9 mouse cellular contexts compared by ENCODE assay signal in genomic region chr19:5056251-5056650, GRCm38 (mm10). TPM values are rescaled to one million over a fixed set of nuclear protein-coding genes. Genes with fewer than 3 reads are reported as not detected.
A peak's percentile ranks its signal among the peaks of the same experiment; 100 is the strongest.
DNase-seq lines count a peak whose midpoint lies in the region; ATAC-seq lines count a peak whose summit lies in the region.
"Had no signal": no experiment of that assay in that cellular context is flagged by ENCODE, and none has a peak within 500 bp of the region (broad histone marks: within the 10 kb centered on the region; RNA-seq: fewer than 3 reads in every experiment).

No protein-coding gene starts in this region.

- H3K4me1 ChIP-seq in forebrain, embryonic 16.5 days (replicated peaks; ENCODE audit: control insufficient read depth, insufficient read depth, low read length): peaks cover 9% of the 10 kb centered on the region
- peaks cover 57% of the 10 kb centered on the region for H3K4me1 ChIP-seq in limb, embryonic 12.5 days (replicated peaks)

- 11% methylated on average over 6 of the region's 6 CpGs for WGBS in forebrain, embryonic 16.5 days
- 10% methylated on average over 6 of the region's 6 CpGs for WGBS in limb, embryonic 12.5 days

- DNase-seq in layer of hippocampus, postnatal 10 days (ENCODE audit: low spot score in 2 of 2): peak; percentile 62 to 68
- DNase-seq in layer of hippocampus, adult 9-10 months (ENCODE audit: low spot score): no peak
- DNase-seq in ZHBTc4 (ENCODE audit: low read depth, low spot score) (peak; percentile 70), adipocyte (ENCODE audit: low spot score) (no peak)
- DNase-seq in retina, embryonic 14.5 days (ENCODE audit: low spot score): peak; percentile 86
- DNase-seq in layer of hippocampus, postnatal 36 days: no peak

- no peak overlapping the region for H3K4me2 ChIP-seq in forebrain, embryonic 16.5 days (ENCODE audit: low read length)
- no peak overlapping the region for H3K4me2 ChIP-seq in limb, embryonic 12.5 days

- H3K4me3 ChIP-seq in forebrain, embryonic 16.5 days (replicated peaks; ENCODE audit: low read length): no peak overlapping the region
- no peak overlapping the region for H3K4me3 ChIP-seq in limb, embryonic 12.5 days (replicated peaks)
- H3K4me3 ChIP-seq: megakaryocyte, embryonic 14.5 days had no signal

- no peaks in the 10 kb centered on the region for H3K36me3 ChIP-seq in forebrain, embryonic 16.5 days (ENCODE audit: control insufficient read depth, insufficient read depth)
- H3K36me3 ChIP-seq in limb, embryonic 12.5 days: no peaks in the 10 kb centered on the region

- no peak overlapping the region for H3K27ac ChIP-seq in forebrain, embryonic 16.5 days (ENCODE audit: low read length)
- no peak overlapping the region for H3K27ac ChIP-seq in limb, embryonic 12.5 days

- no peak overlapping the region for H3K9ac ChIP-seq in forebrain, embryonic 16.5 days (replicated peaks; ENCODE audit: low read depth, low read length)
- H3K9ac ChIP-seq in limb, embryonic 12.5 days (replicated peaks): no peak overlapping the region

- H3K9me3 ChIP-seq in forebrain, embryonic 16.5 days (ENCODE audit: control insufficient read depth, low read length): no peaks in the 10 kb centered on the region
- H3K9me3 ChIP-seq in limb, embryonic 12.5 days: no peaks in the 10 kb centered on the region
- H3K9me3 ChIP-seq: megakaryocyte, embryonic 14.5 days had no signal

- H3K27me3 ChIP-seq in forebrain, embryonic 16.5 days (replicated peaks; ENCODE audit: control insufficient read depth, insufficient read depth, low read length): peaks cover 14% of the 10 kb centered on the region
- peaks cover 29% of the 10 kb centered on the region for H3K27me3 ChIP-seq in limb, embryonic 12.5 days

- peak; percentile 29 for ATAC-seq in forebrain, embryonic 16.5 days
- ATAC-seq in limb, embryonic 12.5 days (ENCODE audit: insufficient number of reproducible peaks, insufficient read depth, low FRiP score, low TSS enrichment, low read depth): 0 out of 2 replicates have a peak, but pooled peaks have one; percentile 4

RNA-seq across cellular contexts. Expression of gene Rin1, which starts 6.0 kb away (rescaled TPM):
- total RNA-seq in layer of hippocampus, postnatal 10 days (2021): 10 to 100 TPM; 26.4 to 26.6 TPM
- 1.3 and 1.9 TPM in 2 replicates for polyA plus RNA-seq in forebrain, embryonic 16.5 days (2015; fragmentation: Nextera tagmentation; extraction: Ambion mirVana)
- polyA plus RNA-seq in limb, embryonic 12.5 days (2016; fragmentation: Nextera tagmentation; extraction: Ambion mirVana): 2.4 and 2.5 TPM in 2 replicates
- 100 to 1,000 TPM; 111 to 113 TPM for total RNA-seq in layer of hippocampus, postnatal 36 days (2021)

RNA-seq across cellular contexts. Expression of gene Cd248, which starts 11.6 kb away (rescaled TPM):
- total RNA-seq in layer of hippocampus, postnatal 10 days (2021): 10 to 100 TPM in 1 of 2 experiments, 1 to 10 TPM in 1; 9.9 to 10.2 TPM
- 11.9 and 14.3 TPM in 2 replicates for polyA plus RNA-seq in forebrain, embryonic 16.5 days (2015; fragmentation: Nextera tagmentation; extraction: Ambion mirVana)
- 30.6 and 38.1 TPM in 2 replicates for polyA plus RNA-seq in limb, embryonic 12.5 days (2016; fragmentation: Nextera tagmentation; extraction: Ambion mirVana)
- 1 to 10 TPM; 2.4 to 3.9 TPM for total RNA-seq in layer of hippocampus, postnatal 36 days (2021)

RNA-seq across cellular contexts. Expression of gene Brms1, which starts 15.1 kb away (rescaled TPM):
- 10 to 100 TPM in 1 of 2 experiments, 1 to 10 TPM in 1; 8.7 to 11.9 TPM for total RNA-seq in layer of hippocampus, postnatal 10 days (2021)
- 50.2 and 51.2 TPM in 2 replicates for polyA plus RNA-seq in forebrain, embryonic 16.5 days (2015; fragmentation: Nextera tagmentation; extraction: Ambion mirVana)
- 48.3 and 49.5 TPM in 2 replicates for polyA plus RNA-seq in limb, embryonic 12.5 days (2016; fragmentation: Nextera tagmentation; extraction: Ambion mirVana)
- total RNA-seq in layer of hippocampus, postnatal 36 days (2021): 10 to 100 TPM; 20.2 to 20.8 TPM

RNA-seq across cellular contexts. Expression of gene AC124502.3, which starts 17.6 kb away (rescaled TPM):
- 1 to 10 TPM; 3.4 to 6.9 TPM for total RNA-seq in layer of hippocampus, postnatal 10 days (2021)
- polyA plus RNA-seq in forebrain, embryonic 16.5 days (2015; fragmentation: Nextera tagmentation; extraction: Ambion mirVana): 2.1 and 2.9 TPM in 2 replicates
- 2.4 and 4.1 TPM in 2 replicates for polyA plus RNA-seq in limb, embryonic 12.5 days (2016; fragmentation: Nextera tagmentation; extraction: Ambion mirVana)
- total RNA-seq in layer of hippocampus, postnatal 36 days (2021): 1 to 10 TPM; 4.5 to 5.0 TPM

RNA-seq across cellular contexts. Expression of gene B4gat1, which starts 17.6 kb away (rescaled TPM):
- total RNA-seq in layer of hippocampus, postnatal 10 days (2021): 100 to 1,000 TPM; 125 to 126 TPM
- 58.2 and 62.5 TPM in 2 replicates for polyA plus RNA-seq in forebrain, embryonic 16.5 days (2015; fragmentation: Nextera tagmentation; extraction: Ambion mirVana)
- 42.3 and 44.8 TPM in 2 replicates for polyA plus RNA-seq in limb, embryonic 12.5 days (2016; fragmentation: Nextera tagmentation; extraction: Ambion mirVana)
- total RNA-seq in layer of hippocampus, postnatal 36 days (2021): 100 to 1,000 TPM; 110 to 126 TPM

Comparison
In these comparisons a context has a peak if more than half of its experiments do, and no peak if none do; other contexts are left out.
1. DNase-seq: peak in layer of hippocampus, postnatal 10 days (2 of 2), ZHBTc4 (single experiment) and retina, embryonic 14.5 days (single experiment); none in layer of hippocampus, adult 9-10 months (single experiment), adipocyte (single experiment) and layer of hippocampus, postnatal 36 days (0 of 2).
2. RNA of gene Rin1, which starts 6.0 kb away (total RNA-seq): 111 to 113 TPM in layer of hippocampus, postnatal 36 days; 26.4 to 26.6 TPM in layer of hippocampus, postnatal 10 days; every median in the first group is over 4 times any median in the second.